Mouse (Mus musculus) stomach, embryonic 16.5 days (tissue): ENCODE data around the gene Sema4f. TPM values are rescaled to one million over a fixed set of nuclear protein-coding genes. Genes with fewer than 3 reads are reported as not detected.

Experiments used
- ATAC-seq: fragments of 200-750 bp; cut with Nextera tagmentation; 2 replicates; pipeline ENCODE4 v1.8.0; 2017; ENCODE audit warnings: moderate number of reproducible peaks, moderate TSS enrichment; ENCODE audit not compliant: insufficient read depth, low FRiP score
- H3K27ac ChIP-seq: fragments of 300-500 bp; sonication (generic); 2 replicates; pipeline ENCODE4 v1.5.1; 2014; ENCODE audit warnings: low read length
- H3K27me3 ChIP-seq: fragments of 300-500 bp; sonication (generic); 2 replicates; pipeline ENCODE4 v1.6.1; 2014; ENCODE audit warnings: low read length, control low read depth, mixed read lengths; ENCODE audit not compliant: control insufficient read depth, insufficient read depth
- H3K36me3 ChIP-seq: fragments of 300-500 bp; sonication (generic); 2 replicates; pipeline ENCODE4 v1.6.1; 2014; ENCODE audit warnings: low read length; ENCODE audit not compliant: control insufficient read depth, insufficient read depth
- H3K4me1 ChIP-seq: fragments of 300-500 bp; sonication (generic); 2 replicates; pipeline ENCODE4 v1.6.1; 2014; ENCODE audit warnings: low read length, control low read depth, mixed read lengths; ENCODE audit not compliant: control insufficient read depth, insufficient read depth
- H3K4me2 ChIP-seq: fragments of 300-500 bp; sonication (generic); 2 replicates; pipeline ENCODE4 v1.6.1; 2014; ENCODE audit warnings: low read depth, low read length, mixed read lengths
- H3K4me3 ChIP-seq: fragments of 300-500 bp; sonication (generic); replicated peaks from 2 replicates; pipeline ENCODE4 v1.5.1; 2014; ENCODE audit warnings: mild to moderate bottlenecking, low read length
- H3K9ac ChIP-seq: fragments of 300-500 bp; sonication (generic); 2 replicates; pipeline ENCODE4 v1.6.1; 2014; ENCODE audit warnings: low read length
- H3K9me3 ChIP-seq: fragments of 300-500 bp; sonication (generic); replicated peaks from 2 replicates; pipeline ENCODE4 v1.6.1; 2016; ENCODE audit warnings: low read length, control low read depth; ENCODE audit not compliant: control insufficient read depth
- WGBS: fragments of 180-500 bp; shearing (Covaris S2); extraction: QIAGEN DNeasy Blood & Tissue Kit; methylation state at CpG from one replicate; pipeline ENCODE4 v1.1.7; 2014; 5-methylcytosine and 5-hydroxymethylcytosine counted together
- polyA plus RNA-seq: library from polyadenylated mRNA; unstranded; fragments of >200 nt; fragmentation: Nextera tagmentation; extraction: Ambion mirVana; gene quantifications from 2 replicates; pipeline ENCODE4 v1.2.1, GENCODE M21; 2015

Sema4f gene
- 1.4 and 1.5 TPM in 2 replicates for polyA plus RNA-seq

DNA sequence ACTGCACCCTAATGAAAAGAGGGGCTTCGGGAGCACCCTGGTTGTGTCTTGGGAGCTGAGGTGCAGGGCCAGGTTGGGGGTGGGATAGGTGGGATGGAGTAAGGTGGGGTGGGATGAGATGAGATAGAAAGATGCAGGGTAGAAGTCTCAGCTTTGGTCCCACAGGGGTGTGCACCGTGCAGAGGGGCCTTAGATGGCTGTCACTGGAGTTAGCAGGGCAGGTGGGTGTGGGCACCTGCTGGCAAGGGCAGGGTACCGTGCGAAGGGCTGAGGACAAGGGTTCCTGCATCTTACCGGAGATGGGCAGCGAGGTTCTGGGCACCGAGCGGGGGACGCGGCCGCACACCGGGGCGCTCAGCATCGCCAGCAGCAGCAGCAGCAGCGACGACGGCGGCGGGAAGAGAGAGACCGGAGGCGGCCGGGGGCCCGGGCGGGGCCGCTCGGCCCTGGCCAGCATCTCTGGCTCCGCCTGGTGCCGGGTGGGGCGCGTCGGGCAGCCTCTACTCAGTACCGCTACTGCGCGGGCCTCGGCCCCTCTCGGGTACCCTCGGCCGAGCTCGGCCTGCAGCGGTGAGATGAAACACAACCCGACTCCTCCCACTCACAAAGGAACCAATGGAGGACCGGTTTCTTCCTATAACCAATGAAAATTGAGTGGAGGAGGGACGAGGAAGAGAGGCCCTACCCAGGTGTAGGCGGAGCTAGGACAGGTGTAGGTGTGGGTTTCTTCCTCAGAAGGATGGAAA, at the start of gene Sema4f:
Sema4f (minus strand) TSS at position 603 of the 746 bp plus-strand sequence.
- Histone ChIP-seq H3K27me3 (peaks cover 10% of the 10 kb centered on the region), H3K9ac (peak within 1 kb of the TSS; percentile 72), H3K27ac (no peak within 1 kb of the TSS), H3K4me1 (no peaks in the 10 kb centered on the region), H3K9me3 (no peaks in the 10 kb centered on the region), H3K36me3 (no peaks in the 10 kb centered on the region), H3K4me3 (peak within 1 kb of the TSS; percentile 55), H3K4me2 (peak within 1 kb of the TSS; percentile 86)
- 2% methylated on average over 38 of the region's 44 CpGs for WGBS
- peak; percentile 90 for ATAC-seq

- H3K4me2 ChIP-seq: 0 out of 2 replicates have a peak overlapping the region, but pooled peaks have one; percentile 10
- H3K27ac ChIP-seq: no peak overlapping the region
- 14% methylated on average over 9 of the region's 9 CpGs for WGBS
- H3K36me3 ChIP-seq: no peaks in the 10 kb centered on the region
- no peaks in the 10 kb centered on the region for H3K9me3 ChIP-seq
- no peak overlapping the region for H3K4me3 ChIP-seq
- H3K4me1 ChIP-seq: 0 out of 2 replicates have a peak, but pooled peaks cover 3% of the 10 kb centered on the region
- no peak; the same call in 1 of the 2 replicates for ATAC-seq
- no peak overlapping the region for H3K9ac ChIP-seq
- no peaks in the 10 kb centered on the region for H3K27me3 ChIP-seq
Observed at GRCm38 (mm10) chr6:82987411-82987971, 47.9 kb upstream of the Sema4f start.

GRCm38 (mm10) chr6:82971031-82971430, 31.5 kb upstream of the Sema4f start:
- Histone ChIP-seq H3K27ac (no peak overlapping the region), H3K27me3 (no peaks in the 10 kb centered on the region), H3K4me1 (no peaks in the 10 kb centered on the region), H3K4me2 (no peak overlapping the region), H3K4me3 (no peak overlapping the region), H3K9ac (no peak overlapping the region), H3K9me3 (no peaks in the 10 kb centered on the region), H3K36me3 (no peaks in the 10 kb centered on the region)
- peak; percentile 66; the same call in 1 of the 2 replicates for ATAC-seq
- 8% methylated on average over 5 of the region's 5 CpGs for WGBS

DNA sequence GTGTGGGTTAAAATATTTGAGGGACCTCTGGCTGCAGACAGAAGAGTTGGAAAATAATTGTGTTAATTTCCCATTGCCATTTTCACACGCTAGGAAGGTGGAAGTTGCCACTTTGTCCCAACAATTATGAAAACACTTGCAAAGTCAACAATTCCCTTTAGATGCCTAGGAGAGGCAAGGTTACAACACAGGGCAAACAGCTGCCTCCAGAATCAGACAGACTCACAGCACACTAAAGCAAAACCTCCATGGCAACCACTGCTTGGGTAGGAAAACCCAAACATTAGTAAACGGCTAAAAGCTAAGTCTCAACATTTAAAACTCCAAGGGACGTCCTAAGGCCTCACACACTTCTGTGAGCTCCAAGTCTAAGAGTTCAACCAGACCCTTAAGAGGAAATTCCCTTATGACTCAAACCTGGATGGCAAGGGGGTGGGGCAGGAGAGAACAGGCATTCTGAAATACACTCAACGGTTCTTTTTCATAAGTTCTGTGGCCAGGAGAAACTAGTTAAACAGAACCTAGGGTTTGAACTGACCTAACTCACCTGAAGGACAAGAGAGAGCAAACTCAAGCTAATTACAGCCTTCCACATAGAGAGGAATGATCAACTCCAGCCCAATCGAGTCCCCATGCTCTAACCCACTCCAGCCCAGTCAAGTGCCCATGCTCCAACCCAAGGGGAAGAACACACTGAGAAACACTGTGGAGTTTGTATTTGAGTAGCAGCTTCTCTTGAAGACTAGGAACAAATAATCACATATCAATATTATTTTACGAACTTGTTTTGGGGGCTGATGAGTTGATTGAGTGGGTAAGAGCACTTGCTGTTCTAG, 29.9 kb upstream of the Sema4f start:
- no peak overlapping the region for H3K4me3 ChIP-seq
- no peaks in the 10 kb centered on the region for H3K9me3 ChIP-seq
- no peaks in the 10 kb centered on the region for H3K4me1 ChIP-seq
- no peaks in the 10 kb centered on the region for H3K36me3 ChIP-seq
- no peak overlapping the region for H3K27ac ChIP-seq
- 56% methylated on average over 6 of the region's 6 CpGs for WGBS
- no peak overlapping the region for H3K4me2 ChIP-seq
- H3K27me3 ChIP-seq: no peaks in the 10 kb centered on the region
- no peak for ATAC-seq
- H3K9ac ChIP-seq: no peak overlapping the region

DNA sequence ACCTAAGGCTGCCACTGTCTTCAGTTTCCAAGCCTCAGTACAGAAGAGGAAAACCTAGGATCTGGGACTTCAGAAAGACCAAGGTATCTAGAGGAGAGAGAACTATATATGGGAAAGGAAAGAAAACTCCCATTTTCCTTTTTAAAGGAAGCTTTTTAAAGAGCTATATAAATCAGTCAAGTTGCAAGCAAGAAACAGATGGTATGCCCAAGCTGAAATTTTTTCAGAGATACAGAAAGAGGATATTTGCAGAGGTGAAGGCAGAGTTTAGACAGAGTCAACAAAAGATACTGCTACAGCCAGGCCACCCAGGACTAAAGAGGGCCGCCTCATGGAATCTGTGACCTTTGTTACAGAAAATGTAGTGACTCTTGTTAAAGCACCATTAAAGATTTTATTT, 22.1 kb upstream of the Sema4f start:
- Histone ChIP-seq H3K4me2 (no peak overlapping the region), H3K27ac (no peak overlapping the region), H3K4me3 (no peak overlapping the region), H3K36me3 (no peaks in the 10 kb centered on the region), H3K4me1 (peaks cover 4% of the 10 kb centered on the region), H3K9ac (no peak overlapping the region), H3K27me3 (no peaks in the 10 kb centered on the region), H3K9me3 (no peaks in the 10 kb centered on the region)
- 51% methylated on average over 1 of the region's 1 CpGs for WGBS
- no peak for ATAC-seq

- Histone ChIP-seq H3K4me1 (peaks cover 9% of the 10 kb centered on the region), H3K9ac (no peak overlapping the region), H3K9me3 (no peaks in the 10 kb centered on the region), H3K27ac (peak overlapping the region; percentile 25; the same call in 1 of the 2 replicates), H3K36me3 (no peaks in the 10 kb centered on the region), H3K4me2 (no peak overlapping the region), H3K4me3 (no peak overlapping the region), H3K27me3 (no peaks in the 10 kb centered on the region)
- WGBS: 41% methylated on average over 4 of the region's 4 CpGs
- peak; percentile 40; the same call in 1 of the 2 replicates for ATAC-seq
Observed at GRCm38 (mm10) chr6:82956553-82957251, 17.1 kb upstream of the Sema4f start.

- H3K27me3 ChIP-seq: no peaks in the 10 kb centered on the region
- no peak within 1 kb of the TSS for H3K4me2 ChIP-seq
- 62% methylated on average over 14 of the region's 14 CpGs for WGBS
- ATAC-seq: no peak
- no peaks in the 10 kb centered on the region for H3K4me1 ChIP-seq
- H3K9me3 ChIP-seq: no peaks in the 10 kb centered on the region
- H3K4me3 ChIP-seq: no peak within 1 kb of the TSS
- no peaks in the 10 kb centered on the region for H3K36me3 ChIP-seq
- H3K27ac ChIP-seq: no peak within 1 kb of the TSS
- no peak within 1 kb of the TSS for H3K9ac ChIP-seq
Observed at GRCm38 (mm10) chr6:82946651-82947050, 7.1 kb upstream of the Sema4f start, which contains the start of gene M1ap. Gene M1ap (plus strand): TSS chr6:82946902.

- Histone ChIP-seq H3K4me3 (no peak overlapping the region), H3K4me1 (no peaks in the 10 kb centered on the region), H3K9ac (no peak overlapping the region), H3K27me3 (no peaks in the 10 kb centered on the region), H3K4me2 (no peak overlapping the region), H3K9me3 (no peaks in the 10 kb centered on the region), H3K27ac (no peak overlapping the region), H3K36me3 (no peaks in the 10 kb centered on the region)
- ATAC-seq: no peak
- 52% methylated on average over 6 of the region's 6 CpGs for WGBS
Observed at GRCm38 (mm10) chr6:82945750-82946149, 6.2 kb upstream of the Sema4f start.
